Mouse (Mus musculus) liver, embryonic 11.5 days (tissue): ENCODE results near the gene Fnbp1. TPM values are rescaled to one million over a fixed set of nuclear protein-coding genes. Genes with fewer than 3 reads are reported as not detected.
A peak's percentile ranks its signal among the peaks of the same experiment; 100 is the strongest.

Experiments used
- ATAC-seq: fragments of 200-750 bp; cut with Nextera tagmentation; replicated peaks from 2 replicates; pipeline ENCODE4 v1.8.0; 2017; ENCODE audit warnings: moderate number of reproducible peaks, mild to moderate bottlenecking, moderate TSS enrichment, moderate library complexity; ENCODE audit not compliant: low FRiP score
- DNase-seq: peaks from one replicate; pipeline ENCODE4 v3.0.0-alpha.2; 2017; ENCODE audit warnings: low spot score
- H3K27ac ChIP-seq: fragments of 300-500 bp; sonication (generic); 2 replicates; pipeline ENCODE4 v1.5.1; 2014; ENCODE audit warnings: mild to moderate bottlenecking, low read depth, low read length, control low read depth
- H3K27me3 ChIP-seq: fragments of 300-500 bp; sonication (generic); replicated peaks from 2 replicates; pipeline ENCODE4 v1.6.1; 2014; ENCODE audit warnings: low read length, mixed read lengths; ENCODE audit not compliant: control insufficient read depth, insufficient read depth
- H3K36me3 ChIP-seq: fragments of 300-500 bp; sonication (generic); 2 replicates; pipeline ENCODE4 v1.6.1; 2014; ENCODE audit warnings: mild to moderate bottlenecking, low read length, moderate library complexity, mixed read lengths; ENCODE audit not compliant: control insufficient read depth, insufficient read depth
- H3K4me1 ChIP-seq: fragments of 300-500 bp; sonication (generic); replicated peaks from 2 replicates; pipeline ENCODE4 v1.6.1; 2014; ENCODE audit warnings: low read length, mixed read lengths; ENCODE audit not compliant: control insufficient read depth, insufficient read depth
- H3K4me2 ChIP-seq: fragments of 300-500 bp; sonication (generic); 2 replicates; pipeline ENCODE4 v1.6.1; 2014; ENCODE audit warnings: mild to moderate bottlenecking, control low read depth, moderate library complexity
- H3K4me3 ChIP-seq: fragments of 300-500 bp; sonication (generic); 2 replicates; pipeline ENCODE4 v1.5.1; 2014; ENCODE audit warnings: low read depth, low read length, control low read depth
- H3K9ac ChIP-seq: fragments of 300-500 bp; sonication (generic); 2 replicates; pipeline ENCODE4 v1.6.1; 2014; ENCODE audit warnings: low read depth, low read length, control low read depth
- H3K9me3 ChIP-seq: fragments of 300-500 bp; sonication (generic); 2 replicates; pipeline ENCODE4 v1.6.1; 2016; ENCODE audit warnings: low read length, inconsistent platforms, mixed read lengths; ENCODE audit not compliant: control insufficient read depth
- WGBS: fragments of 180-500 bp; shearing (Covaris S2); extraction: QIAGEN DNeasy Blood & Tissue Kit; methylation state at CpG from one replicate; pipeline ENCODE4 v1.1.7; 2014; 5-methylcytosine and 5-hydroxymethylcytosine counted together
- polyA plus RNA-seq: library from polyadenylated mRNA; unstranded; fragments of >200 nt; fragmentation: Nextera tagmentation; extraction: Ambion mirVana; gene quantifications from 2 replicates; pipeline ENCODE4 v1.2.1, GENCODE M21; 2014

Fnbp1 gene
- polyA plus RNA-seq, 1 experiment from 2014 or later = 20.6 TPM

GRCm38 (mm10) chr2:31068246-31069113 is 73.3 kb downstream of the Fnbp1 start:
- H3K27ac ChIP-seq = peak overlapping the region; percentile 41; the same call in 1 of the 2 replicates
- DNase-seq (no peak), ATAC-seq (no peak)
- H3K4me3 ChIP-seq = no peak overlapping the region
- WGBS = 51% methylated on average over 13 of the region's 13 CpGs
- H3K9me3 ChIP-seq = no peaks in the 10 kb centered on the region
- peaks cover 10% of the 10 kb centered on the region; the same call in 1 of the 2 replicates for H3K36me3 ChIP-seq
- no peaks in the 10 kb centered on the region for H3K27me3 ChIP-seq
- H3K4me1 ChIP-seq = peaks cover 4% of the 10 kb centered on the region
- H3K4me2 ChIP-seq = no peak overlapping the region
- no peak overlapping the region for H3K9ac ChIP-seq

GRCm38 (mm10) chr2:31067696-31068245 is 74.0 kb downstream of the Fnbp1 start:
- H3K4me3 ChIP-seq = no peak overlapping the region
- H3K27me3 ChIP-seq = no peaks in the 10 kb centered on the region
- DNase-seq (no peak), ATAC-seq (no peak)
- H3K9ac ChIP-seq = no peak overlapping the region
- peaks cover 8% of the 10 kb centered on the region; the same call in 1 of the 2 replicates for H3K36me3 ChIP-seq
- no peak overlapping the region for H3K27ac ChIP-seq
- H3K4me1 ChIP-seq = peaks cover 4% of the 10 kb centered on the region
- H3K4me2 ChIP-seq = no peak overlapping the region
- WGBS = 71% methylated on average over 7 of the region's 7 CpGs
- no peaks in the 10 kb centered on the region for H3K9me3 ChIP-seq

- no peak for ATAC-seq
- Histone ChIP-seq H3K4me2 (no peak overlapping the region), H3K27me3 (no peaks in the 10 kb centered on the region)
Measured at GRCm38 (mm10) chr2:31067059-31067595, 74.7 kb downstream of the Fnbp1 start.

GRCm38 (mm10) chr2:31066019-31066789 is 75.6 kb downstream of the Fnbp1 start:
- Histone ChIP-seq H3K4me3 (no peak overlapping the region), H3K9me3 (no peaks in the 10 kb centered on the region), H3K27me3 (no peaks in the 10 kb centered on the region), H3K36me3 (no peaks in the 10 kb centered on the region), H3K4me2 (no peak overlapping the region), H3K4me1 (peaks cover 7% of the 10 kb centered on the region), H3K9ac (no peak overlapping the region), H3K27ac (no peak overlapping the region)
- WGBS = 79% methylated on average over 11 of the region's 11 CpGs
- DNase-seq (no peak), ATAC-seq (no peak)

More at GRCm38 (mm10) chr2:31067059-31067595, 74.7 kb downstream of the Fnbp1 start:
- DNase-seq = no peak
- Histone ChIP-seq H3K9ac (no peak overlapping the region), H3K9me3 (no peaks in the 10 kb centered on the region), H3K27ac (no peak overlapping the region), H3K4me1 (peaks cover 7% of the 10 kb centered on the region), H3K36me3 (peaks cover 2% of the 10 kb centered on the region; the same call in 1 of the 2 replicates), H3K4me3 (no peak overlapping the region)
- 90% methylated on average over 13 of the region's 13 CpGs for WGBS

- Histone ChIP-seq H3K4me2 (peak overlapping the region; percentile 50), H3K36me3 (peaks cover 3% of the 10 kb centered on the region; the same call in 1 of the 2 replicates), H3K9me3 (no peaks in the 10 kb centered on the region), H3K4me3 (no peak overlapping the region), H3K9ac (no peak overlapping the region), H3K27ac (peak overlapping the region; percentile 2; the same call in 1 of the 2 replicates), H3K4me1 (peaks cover 11% of the 10 kb centered on the region), H3K27me3 (no peaks in the 10 kb centered on the region)
- DNase-seq (peak; percentile 39), ATAC-seq (no peak)
- 48% methylated on average over 10 of the region's 10 CpGs for WGBS
Measured at GRCm38 (mm10) chr2:31061868-31062628, 79.8 kb downstream of the Fnbp1 start.

- Histone ChIP-seq H3K4me3 (no peak overlapping the region), H3K36me3 (peaks cover 13% of the 10 kb centered on the region; the same call in 1 of the 2 replicates), H3K4me2 (peak overlapping the region; percentile 50), H3K4me1 (peaks cover 11% of the 10 kb centered on the region), H3K9ac (peak overlapping the region; percentile 31; the same call in 1 of the 2 replicates), H3K9me3 (no peaks in the 10 kb centered on the region), H3K27me3 (no peaks in the 10 kb centered on the region), H3K27ac (peak overlapping the region; percentile 66)
- DNase-seq (peak; percentile 36), ATAC-seq (0 out of 2 replicates have a peak, but pooled peaks have one; percentile 26)
- WGBS = 51% methylated on average over 28 of the region's 28 CpGs
Measured at GRCm38 (mm10) chr2:31060787-31061730, 80.7 kb downstream of the Fnbp1 start.

GRCm38 (mm10) chr2:31060271-31060670 is 81.5 kb downstream of the Fnbp1 start:
- DNase-seq (no peak), ATAC-seq (no peak)
- 85% methylated on average over 1 of the region's 1 CpGs for WGBS
- Histone ChIP-seq H3K36me3 (peaks cover 21% of the 10 kb centered on the region; the same call in 1 of the 2 replicates), H3K4me3 (no peak overlapping the region), H3K9me3 (no peaks in the 10 kb centered on the region), H3K4me2 (no peak overlapping the region), H3K4me1 (peaks cover 11% of the 10 kb centered on the region), H3K27ac (no peak overlapping the region), H3K27me3 (no peaks in the 10 kb centered on the region), H3K9ac (no peak overlapping the region)
